Mouse (Mus musculus): ENCODE results near the gene Mtr. TPM values are rescaled to one million over a fixed set of nuclear protein-coding genes. Genes with fewer than 3 reads are reported as not detected.
A peak's percentile ranks its signal among the peaks of the same experiment; 100 is the strongest.

The Mtr gene
- polyA plus RNA-seq, 1 experiment from 2014 or later = 17.5 TPM

GRCm38 (mm10) chr13:12263996-12264395, 6.1 kb upstream of the Mtr start:
- Histone ChIP-seq H3K27me3 (ENCODE audit: control insufficient read depth, insufficient read depth, low read length) (no peaks in the 10 kb centered on the region), H3K9me3 (ENCODE audit: control insufficient read depth, low read length) (peaks cover 6% of the 10 kb centered on the region), H3K36me3 (ENCODE audit: control insufficient read depth, insufficient read depth, low read length) (peaks cover 20% of the 10 kb centered on the region), H3K4me2 (ENCODE audit: low read length) (no peak overlapping the region), H3K27ac (replicated peaks in 1 of 2; ENCODE audit: control insufficient read depth in 1 of 2, insufficient read depth in 1 of 2, low read depth in 2 of 2, low read length in 2 of 2) (no peak overlapping the region), H3K4me3 (ENCODE audit: control insufficient read depth in 1 of 2, insufficient read depth in 1 of 2, low read depth in 1 of 2, low read length in 2 of 2) (no peak overlapping the region), H3K9ac (ENCODE audit: low read length) (no peak overlapping the region), H3K4me1 (ENCODE audit: control insufficient read depth in 2 of 2, insufficient read depth in 2 of 2, low read length in 2 of 2) (no peaks in the 10 kb centered on the region)
- ATAC-seq (ENCODE audit: insufficient number of reproducible peaks, insufficient read depth, low FRiP score, low read depth) = no peak
- WGBS = 67% methylated on average over 6 of the region's 6 CpGs

- H3K27ac ChIP-seq (replicated peaks in 1 of 2; ENCODE audit: control insufficient read depth in 1 of 2, insufficient read depth in 1 of 2, low read depth in 2 of 2, low read length in 2 of 2) = no peak overlapping the region
- H3K9ac ChIP-seq (ENCODE audit: low read length) = no peak overlapping the region
- no peak overlapping the region for H3K4me2 ChIP-seq (ENCODE audit: low read length)
- no peak for ATAC-seq (ENCODE audit: insufficient number of reproducible peaks, insufficient read depth, low FRiP score, low read depth)
- peaks cover 0 to 4% of the 10 kb centered on the region in 2 experiments; a peak in 2 of 4 replicates for H3K4me1 ChIP-seq (ENCODE audit: control insufficient read depth in 2 of 2, insufficient read depth in 2 of 2, low read length in 2 of 2)
- no peak overlapping the region for H3K4me3 ChIP-seq (ENCODE audit: control insufficient read depth in 1 of 2, insufficient read depth in 1 of 2, low read depth in 1 of 2, low read length in 2 of 2)
- peaks cover 6% of the 10 kb centered on the region for H3K9me3 ChIP-seq (ENCODE audit: control insufficient read depth, low read length)
- no peaks in the 10 kb centered on the region for H3K36me3 ChIP-seq (ENCODE audit: control insufficient read depth, insufficient read depth, low read length)
- no peaks in the 10 kb centered on the region for H3K27me3 ChIP-seq (ENCODE audit: control insufficient read depth, insufficient read depth, low read length)
These were observed 3.6 kb upstream of the Mtr start for GRCm38 (mm10) chr13:12261505-12261904.

GRCm38 (mm10) chr13:12256871-12257390, 982 bp downstream of the Mtr start:
- ATAC-seq (ENCODE audit: insufficient number of reproducible peaks, insufficient read depth, low FRiP score, low read depth) = no peak
- Histone ChIP-seq H3K27me3 (ENCODE audit: control insufficient read depth, insufficient read depth, low read length) (no peaks in the 10 kb centered on the region), H3K4me1 (ENCODE audit: control insufficient read depth in 2 of 2, insufficient read depth in 2 of 2, low read length in 2 of 2) (peaks cover 0 to 14% of the 10 kb centered on the region in 2 experiments; a peak in 2 of 4 replicates), H3K36me3 (ENCODE audit: control insufficient read depth, insufficient read depth, low read length) (peaks cover 16% of the 10 kb centered on the region), H3K4me2 (ENCODE audit: low read length) (peak overlapping the region; percentile 78), H3K9ac (ENCODE audit: low read length) (peak overlapping the region; percentile 84), H3K9me3 (ENCODE audit: control insufficient read depth, low read length) (peaks cover 6% of the 10 kb centered on the region), H3K4me3 (ENCODE audit: control insufficient read depth in 1 of 2, insufficient read depth in 1 of 2, low read depth in 1 of 2, low read length in 2 of 2) (peak overlapping the region; percentile 84 to 87), H3K27ac (replicated peaks in 1 of 2; ENCODE audit: control insufficient read depth in 1 of 2, insufficient read depth in 1 of 2, low read depth in 2 of 2, low read length in 2 of 2) (peak overlapping the region; percentile 91 to 94)
- WGBS = 15% methylated on average over 10 of the region's 10 CpGs

DNA sequence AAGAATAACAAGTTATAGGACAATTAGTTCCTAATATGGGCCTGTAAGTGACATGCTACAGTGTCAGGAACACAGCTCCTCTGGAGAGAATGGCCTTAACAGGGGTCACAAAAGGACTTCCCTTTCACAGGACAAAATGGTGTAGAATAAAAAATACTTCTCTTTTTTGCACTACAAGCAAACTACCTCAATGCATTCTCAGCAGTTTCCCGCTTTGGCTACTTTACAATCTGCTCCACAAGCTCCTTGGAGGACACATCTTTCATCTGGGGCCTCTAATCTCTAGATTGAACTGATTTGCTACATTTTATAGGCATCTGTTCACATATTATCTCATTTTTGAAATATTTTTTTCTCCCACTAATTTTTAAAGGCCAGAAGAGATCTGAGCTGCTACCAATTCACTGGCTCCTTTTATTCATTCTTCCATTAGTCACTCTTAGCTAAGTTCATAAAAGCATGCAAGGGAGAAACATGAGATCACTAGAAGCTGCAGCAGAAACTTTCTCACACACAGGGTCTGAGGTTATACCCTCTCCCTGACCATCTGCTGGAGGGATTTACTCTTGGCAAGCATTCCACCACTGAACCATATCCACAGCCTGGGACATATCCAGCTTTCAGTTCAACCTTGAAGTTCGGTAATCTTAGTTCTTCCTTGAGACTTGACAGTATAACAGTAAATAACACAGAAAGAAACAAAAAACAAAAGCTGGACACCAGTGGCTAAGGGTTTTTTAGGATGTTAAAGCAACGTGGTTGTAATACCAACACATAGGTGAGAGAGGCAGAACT, 1.8 kb downstream of the Mtr start:
- H3K4me3 ChIP-seq (ENCODE audit: control insufficient read depth in 1 of 2, insufficient read depth in 1 of 2, low read depth in 1 of 2, low read length in 2 of 2) = peak overlapping the region in 1 of 2 experiments; percentile 84; a peak in 3 of 4 replicates
- peak overlapping the region; percentile 78 for H3K4me2 ChIP-seq (ENCODE audit: low read length)
- no peaks in the 10 kb centered on the region for H3K27me3 ChIP-seq (ENCODE audit: control insufficient read depth, insufficient read depth, low read length)
- peaks cover 22% of the 10 kb centered on the region for H3K36me3 ChIP-seq (ENCODE audit: control insufficient read depth, insufficient read depth, low read length)
- H3K9ac ChIP-seq (ENCODE audit: low read length) = peak overlapping the region; percentile 84
- no peak overlapping the region for H3K27ac ChIP-seq (replicated peaks in 1 of 2; ENCODE audit: control insufficient read depth in 1 of 2, insufficient read depth in 1 of 2, low read depth in 2 of 2, low read length in 2 of 2)
- peaks cover 1% of the 10 kb centered on the region for H3K9me3 ChIP-seq (ENCODE audit: control insufficient read depth, low read length)
- H3K4me1 ChIP-seq (ENCODE audit: control insufficient read depth in 2 of 2, insufficient read depth in 2 of 2, low read length in 2 of 2) = peaks cover 0 to 14% of the 10 kb centered on the region in 2 experiments; a peak in 2 of 4 replicates
- 72% methylated on average over 3 of the region's 3 CpGs for WGBS
- no peak for ATAC-seq (ENCODE audit: insufficient number of reproducible peaks, insufficient read depth, low FRiP score, low read depth)

DNA sequence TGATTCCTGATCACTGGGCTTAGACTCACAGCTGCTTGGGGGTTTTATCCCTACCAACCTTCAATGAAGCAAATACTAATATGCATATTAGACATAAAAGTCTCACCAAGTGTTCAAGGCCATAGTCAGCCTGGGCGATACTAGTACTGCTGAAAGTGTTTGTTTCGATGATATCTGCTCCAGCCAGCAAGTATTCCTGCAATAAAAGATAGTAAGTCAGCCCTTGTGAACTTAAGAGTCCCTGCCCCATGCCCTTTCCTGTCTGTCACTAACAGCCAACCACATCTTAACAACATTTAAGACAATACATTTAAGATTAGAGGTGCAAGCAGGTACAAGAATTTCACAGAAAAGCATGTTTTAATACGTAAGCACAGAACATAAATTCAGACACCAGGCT, 7.4 kb downstream of the Mtr start:
- Histone ChIP-seq H3K4me1 (ENCODE audit: control insufficient read depth in 2 of 2, insufficient read depth in 2 of 2, low read length in 2 of 2) (peaks cover 0 to 13% of the 10 kb centered on the region in 2 experiments; a peak in 2 of 4 replicates), H3K27me3 (ENCODE audit: control insufficient read depth, insufficient read depth, low read length) (no peaks in the 10 kb centered on the region; the same call in 1 of the 2 replicates), H3K9ac (ENCODE audit: low read length) (no peak overlapping the region), H3K4me2 (ENCODE audit: low read length) (no peak overlapping the region), H3K27ac (replicated peaks in 1 of 2; ENCODE audit: control insufficient read depth in 1 of 2, insufficient read depth in 1 of 2, low read depth in 2 of 2, low read length in 2 of 2) (no peak overlapping the region), H3K4me3 (ENCODE audit: control insufficient read depth in 1 of 2, insufficient read depth in 1 of 2, low read depth in 1 of 2, low read length in 2 of 2) (no peak overlapping the region), H3K36me3 (ENCODE audit: control insufficient read depth, insufficient read depth, low read length) (peaks cover 66% of the 10 kb centered on the region), H3K9me3 (ENCODE audit: control insufficient read depth, low read length) (no peaks in the 10 kb centered on the region)
- 91% methylated on average over 3 of the region's 3 CpGs for WGBS
- no peak for ATAC-seq (ENCODE audit: insufficient number of reproducible peaks, insufficient read depth, low FRiP score, low read depth)

DNA sequence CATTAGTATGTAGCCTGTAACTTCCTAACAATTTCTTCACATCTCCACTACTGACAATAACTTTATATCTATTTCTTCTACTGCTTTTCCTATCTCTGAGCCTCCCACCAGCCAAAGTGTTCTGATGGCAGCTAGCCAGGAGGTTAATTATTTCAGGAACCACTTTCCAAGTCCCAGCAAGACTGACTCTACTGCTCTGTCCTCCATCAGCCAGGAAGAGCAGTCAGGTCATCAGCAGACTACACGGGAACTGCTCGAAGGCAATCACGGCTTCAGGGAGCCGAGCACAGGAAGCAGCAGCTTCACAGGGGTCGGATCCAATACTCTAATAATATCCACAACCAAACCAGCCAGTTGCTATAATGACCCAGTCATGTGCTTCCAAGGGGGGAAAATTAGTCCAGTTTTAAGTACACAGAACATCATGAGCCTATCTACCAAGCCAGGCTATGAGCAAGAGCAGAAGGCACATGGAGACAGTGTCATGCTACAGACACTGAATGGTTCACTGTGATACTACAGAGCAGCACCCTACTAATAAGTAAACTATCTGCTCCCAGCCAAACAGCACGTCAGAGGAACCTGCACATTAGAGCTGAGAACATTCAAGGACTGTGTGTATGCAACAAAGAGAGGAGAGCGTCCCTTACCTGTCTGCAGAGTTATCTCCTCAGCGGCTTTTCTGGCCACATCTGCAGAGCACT, 8.6 kb downstream of the Mtr start:
- peaks cover 74% of the 10 kb centered on the region for H3K36me3 ChIP-seq (ENCODE audit: control insufficient read depth, insufficient read depth, low read length)
- no peaks in the 10 kb centered on the region for H3K9me3 ChIP-seq (ENCODE audit: control insufficient read depth, low read length)
- no peak overlapping the region for H3K9ac ChIP-seq (ENCODE audit: low read length)
- WGBS = 47% methylated on average over 8 of the region's 8 CpGs
- H3K27ac ChIP-seq (replicated peaks in 1 of 2; ENCODE audit: control insufficient read depth in 1 of 2, insufficient read depth in 1 of 2, low read depth in 2 of 2, low read length in 2 of 2) = no peak overlapping the region
- H3K27me3 ChIP-seq (ENCODE audit: control insufficient read depth, insufficient read depth, low read length) = no peaks in the 10 kb centered on the region; the same call in 1 of the 2 replicates
- H3K4me1 ChIP-seq (ENCODE audit: control insufficient read depth in 2 of 2, insufficient read depth in 2 of 2, low read length in 2 of 2) = peaks cover 0 to 16% of the 10 kb centered on the region in 2 experiments; a peak in 2 of 4 replicates
- H3K4me2 ChIP-seq (ENCODE audit: low read length) = no peak overlapping the region
- ATAC-seq (ENCODE audit: insufficient number of reproducible peaks, insufficient read depth, low FRiP score, low read depth) = peak; percentile 11; the same call in 1 of the 2 replicates
- H3K4me3 ChIP-seq (ENCODE audit: control insufficient read depth in 1 of 2, insufficient read depth in 1 of 2, low read depth in 1 of 2, low read length in 2 of 2) = no peak overlapping the region

- Histone ChIP-seq H3K9ac (ENCODE audit: low read length) (no peak overlapping the region), H3K4me1 (ENCODE audit: control insufficient read depth in 2 of 2, insufficient read depth in 2 of 2, low read length in 2 of 2) (peaks cover 4 to 28% of the 10 kb centered on the region in 2 experiments), H3K27ac (replicated peaks in 1 of 2; ENCODE audit: control insufficient read depth in 1 of 2, insufficient read depth in 1 of 2, low read depth in 2 of 2, low read length in 2 of 2) (no peak overlapping the region), H3K36me3 (ENCODE audit: control insufficient read depth, insufficient read depth, low read length) (peaks cover 83% of the 10 kb centered on the region), H3K4me3 (ENCODE audit: control insufficient read depth in 1 of 2, insufficient read depth in 1 of 2, low read depth in 1 of 2, low read length in 2 of 2) (no peak overlapping the region), H3K4me2 (ENCODE audit: low read length) (no peak overlapping the region), H3K27me3 (ENCODE audit: control insufficient read depth, insufficient read depth, low read length) (no peaks in the 10 kb centered on the region; the same call in 1 of the 2 replicates), H3K9me3 (ENCODE audit: control insufficient read depth, low read length) (no peaks in the 10 kb centered on the region)
- WGBS = 97% methylated on average over 2 of the region's 2 CpGs
- ATAC-seq (ENCODE audit: insufficient number of reproducible peaks, insufficient read depth, low FRiP score, low read depth) = no peak
These were observed 12.0 kb downstream of the Mtr start for GRCm38 (mm10) chr13:12245938-12246337.
